In the genomic region with DNA sequence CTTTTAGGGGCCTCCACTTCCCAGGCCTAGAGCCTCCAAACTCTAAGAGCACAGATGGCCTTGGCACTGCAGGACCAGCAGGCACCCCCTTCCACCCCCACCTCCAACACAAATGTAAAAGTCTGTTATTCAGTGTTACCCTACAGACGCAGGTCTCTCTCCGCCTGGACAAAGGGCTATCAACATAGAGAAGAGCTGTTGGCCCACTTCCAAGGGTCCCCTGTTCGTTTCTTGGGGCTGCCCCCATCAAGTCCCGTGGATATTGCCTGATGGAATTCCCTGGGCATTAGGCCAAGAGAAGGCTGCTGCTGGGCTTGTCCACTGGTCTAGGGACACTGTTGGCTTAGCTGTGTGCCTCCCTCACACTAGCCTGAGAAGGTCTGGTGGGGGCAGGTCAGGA, we compare ENCODE assay signal across 8 mouse cellular contexts. TPM values are rescaled to one million over a fixed set of nuclear protein-coding genes. Genes with fewer than 3 reads are reported as not detected.
DNase-seq lines count a peak whose midpoint lies in the region; ATAC-seq and TF ChIP-seq lines count a peak whose summit lies in the region.

No protein-coding gene starts in this region.

- 7% methylated on average over 4 of the region's 4 CpGs for WGBS in intestine, postnatal 0 days
- WGBS in liver, embryonic 16.5 days (ENCODE audit: insufficient replicate concordance): 28% methylated on average over 4 of the region's 4 CpGs
- WGBS in stomach, postnatal 0 days: 26% methylated on average over 4 of the region's 4 CpGs

- ATAC-seq in intestine, postnatal 0 days: no peak
- peak; percentile 51 for ATAC-seq in liver, embryonic 16.5 days (ENCODE audit: low read depth)
- ATAC-seq in stomach, postnatal 0 days (ENCODE audit: low FRiP score, low TSS enrichment): no peak

- TF ChIP-seq CTCF in brain, embryonic 14.5 days (IDR thresholded peaks at IDR 0.05; ENCODE audit: borderline replicate concordance, extremely low read depth, insufficient read depth, insufficient read length): no peak
- no peak for TF ChIP-seq CTCF in intestine, postnatal 0 days (IDR thresholded peaks at IDR 0.05; ENCODE audit: low read depth)
- TF ChIP-seq CTCF in stomach, postnatal 0 days (IDR thresholded peaks at IDR 0.05; ENCODE audit: low read depth): no peak

- intact Hi-C loops in gastrocnemius, postnatal 14 days (cut with DNase I; ENCODE audit: low total_unique reads): no loop called here

- DNase-seq in adrenal gland, adult (ENCODE audit: inconsistent age in 2 of 2, low spot score in 1 of 2): peak; percentile 38 to 67
- no peak for DNase-seq in adrenal gland, adult 18-20 months (ENCODE audit: low spot score in 2 of 2)
- peak; percentile 79 for DNase-seq in brain, embryonic 14.5 days (ENCODE audit: low read depth)
- DNase-seq in gastrocnemius, postnatal 14 days: peak; percentile 23
- no peak for DNase-seq in stomach, postnatal 0 days (ENCODE audit: low spot score)
- no peak for DNase-seq in layer of hippocampus, adult 9-10 months (ENCODE audit: low spot score)

- peaks cover 13% of the 10 kb centered on the region; the same call in 1 of the 2 replicates for H3K4me1 ChIP-seq in intestine, postnatal 0 days (replicated peaks; ENCODE audit: control insufficient read depth, insufficient read depth, low read length)
- no peaks in the 10 kb centered on the region for H3K4me1 ChIP-seq in liver, embryonic 16.5 days (ENCODE audit: control insufficient read depth, low read depth, low read length)
- H3K4me1 ChIP-seq in stomach, postnatal 0 days (replicated peaks; ENCODE audit: control insufficient read depth, insufficient read depth): no peaks in the 10 kb centered on the region

- H3K36me3 ChIP-seq in intestine, postnatal 0 days (ENCODE audit: control insufficient read depth, insufficient read depth): peaks cover 4% of the 10 kb centered on the region; the same call in 1 of the 2 replicates
- H3K36me3 ChIP-seq in liver, embryonic 16.5 days (ENCODE audit: control insufficient read depth, insufficient read depth): no peaks in the 10 kb centered on the region
- H3K36me3 ChIP-seq in stomach, postnatal 0 days (ENCODE audit: control insufficient read depth, insufficient read depth, low read length): no peaks in the 10 kb centered on the region

- 0 out of 2 replicates have a peak overlapping the region, but pooled peaks have one; percentile 43 for H3K9ac ChIP-seq in intestine, postnatal 0 days (ENCODE audit: low read depth, low read length)
- no peak overlapping the region for H3K9ac ChIP-seq in liver, embryonic 16.5 days (ENCODE audit: low read depth, low read length)
- peak overlapping the region; percentile 38; the same call in 1 of the 2 replicates for H3K9ac ChIP-seq in stomach, postnatal 0 days (ENCODE audit: low read length)

- H3K27ac ChIP-seq in intestine, postnatal 0 days (ENCODE audit: low read depth, low read length): no peak overlapping the region
- H3K27ac ChIP-seq in liver, embryonic 16.5 days (ENCODE audit: low read length): peak overlapping the region; percentile 43; the same call in 1 of the 2 replicates
- H3K27ac ChIP-seq in stomach, postnatal 0 days (replicated peaks): no peak overlapping the region

- no peaks in the 10 kb centered on the region for H3K9me3 ChIP-seq in intestine, postnatal 0 days (ENCODE audit: control insufficient read depth)
- H3K9me3 ChIP-seq in liver, embryonic 16.5 days (replicated peaks; ENCODE audit: control insufficient read depth, low read length): no peaks in the 10 kb centered on the region
- no peaks in the 10 kb centered on the region for H3K9me3 ChIP-seq in stomach, postnatal 0 days (ENCODE audit: control insufficient read depth, low read length)

- H3K27me3 ChIP-seq in intestine, postnatal 0 days (replicated peaks; ENCODE audit: control insufficient read depth, insufficient read depth, low read length): no peaks in the 10 kb centered on the region
- peaks cover 14% of the 10 kb centered on the region for H3K27me3 ChIP-seq in liver, embryonic 16.5 days (ENCODE audit: control insufficient read depth, insufficient read depth, low read depth, low read length)
- no peaks in the 10 kb centered on the region; the same call in 1 of the 2 replicates for H3K27me3 ChIP-seq in stomach, postnatal 0 days (ENCODE audit: control insufficient read depth, insufficient read depth, low read length)

- H3K4me3 ChIP-seq in intestine, postnatal 0 days (ENCODE audit: low read depth, low read length): peak overlapping the region; percentile 58; the same call in 1 of the 2 replicates
- H3K4me3 ChIP-seq in liver, embryonic 16.5 days (ENCODE audit: low read depth, low read length): peak overlapping the region; percentile 56
- H3K4me3 ChIP-seq in stomach, postnatal 0 days (ENCODE audit: low read depth, low read length): peak overlapping the region; percentile 45

- TF ChIP-seq POLR2A in brain, embryonic 14.5 days (IDR thresholded peaks at IDR 0.05; ENCODE audit: borderline replicate concordance, extremely low read depth, insufficient read depth, insufficient read length, poor library complexity, severe bottlenecking): no peak

- TF ChIP-seq EP300 in stomach, postnatal 0 days (optimal IDR thresholded peaks at IDR 0.05): no peak

- peak overlapping the region; percentile 76 for H3K4me2 ChIP-seq in intestine, postnatal 0 days (replicated peaks; ENCODE audit: low read depth)
- peak overlapping the region; percentile 28 for H3K4me2 ChIP-seq in liver, embryonic 16.5 days (ENCODE audit: low read depth, low read length)
- peak overlapping the region; percentile 74 for H3K4me2 ChIP-seq in stomach, postnatal 0 days (replicated peaks; ENCODE audit: low read depth)

RNA-seq across cellular contexts. Expression of a gene that starts 1.0 kb away (rescaled TPM):
- total RNA-seq in adrenal gland, adult 18-20 months (2021): 100 to 1,000 TPM in 1 of 2 experiments, 10 to 100 TPM in 1; 64.8 to 124 TPM
- 49.2 and 59.8 TPM in 2 replicates for polyA plus RNA-seq in brain, embryonic 14.5 days (2012; rRNA removed)
- total RNA-seq in gastrocnemius, postnatal 14 days (2021): 1 to 10 TPM; 5.5 to 6.4 TPM
- polyA plus RNA-seq in intestine, postnatal 0 days (2015; fragmentation: Nextera tagmentation; extraction: Ambion mirVana): 30.8 and 31.0 TPM in 2 replicates
- 37.8 and 46.2 TPM in 2 replicates for polyA plus RNA-seq in liver, embryonic 16.5 days (2015; fragmentation: Nextera tagmentation; extraction: Ambion mirVana)
- 4.1 and 4.2 TPM in 2 replicates for polyA plus RNA-seq in stomach, postnatal 0 days (2015; fragmentation: Nextera tagmentation; extraction: Ambion mirVana)

RNA-seq across cellular contexts. Expression of a gene that starts 43.6 kb away (rescaled TPM):
- 10 to 100 TPM; 13.3 to 18.1 TPM for total RNA-seq in adrenal gland, adult 18-20 months (2021)
- polyA plus RNA-seq in brain, embryonic 14.5 days (2012; rRNA removed): 66.5 and 70.5 TPM in 2 replicates
- total RNA-seq in gastrocnemius, postnatal 14 days (2021): 10 to 100 TPM; 61.1 to 67.3 TPM
- polyA plus RNA-seq in intestine, postnatal 0 days (2015; fragmentation: Nextera tagmentation; extraction: Ambion mirVana): 12.3 and 14.8 TPM in 2 replicates
- 5.9 and 7.5 TPM in 2 replicates for polyA plus RNA-seq in liver, embryonic 16.5 days (2015; fragmentation: Nextera tagmentation; extraction: Ambion mirVana)
- polyA plus RNA-seq in stomach, postnatal 0 days (2015; fragmentation: Nextera tagmentation; extraction: Ambion mirVana): 9.3 and 12.1 TPM in 2 replicates

Comparison
In these comparisons a context has a peak if more than half of its experiments do, and no peak if none do; other contexts are left out.
1. DNase-seq: peak in adrenal gland, adult (2 of 2), brain, embryonic 14.5 days (single experiment) and gastrocnemius, postnatal 14 days (single experiment); none in adrenal gland, adult 18-20 months (0 of 2), stomach, postnatal 0 days (single experiment) and layer of hippocampus, adult 9-10 months (single experiment).
2. Peak in every context shown above with its lines, with median percentiles within 50 percentile points of each other: H3K4me2 ChIP-seq and H3K4me3 ChIP-seq.